Mouse (Mus musculus): ENCODE measurements around the gene Smg1. TPM values are rescaled to one million over a fixed set of nuclear protein-coding genes. Genes with fewer than 3 reads are reported as not detected.

Smg1 gene
- polyA plus RNA-seq, 1 experiment from 2014 or later, result 20.4 TPM

DNA sequence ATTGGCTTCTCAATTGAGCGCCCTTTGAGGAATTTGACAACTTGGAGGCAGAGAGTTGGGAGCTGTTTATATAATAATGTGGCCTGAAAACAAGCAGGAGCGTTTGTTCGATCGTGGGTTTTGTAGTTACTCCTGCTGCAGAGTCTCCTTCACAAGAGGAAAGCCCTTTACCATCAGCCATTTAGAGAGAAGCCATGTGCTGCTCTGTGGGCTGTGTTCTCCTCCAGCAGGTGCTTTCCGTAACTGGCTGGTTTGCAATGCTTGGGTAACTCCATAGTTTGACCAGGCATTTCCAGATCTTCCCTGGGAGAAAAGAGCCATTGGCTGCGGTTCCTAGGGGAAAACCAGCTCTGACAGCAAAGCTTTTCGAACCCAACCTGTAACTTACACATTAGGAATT, 30.7 kb upstream of the Smg1 start:
- Histone ChIP-seq H3K27me3 (ENCODE audit: control insufficient read depth, insufficient read depth, low read length) (no peaks in the 10 kb centered on the region), H3K36me3 (ENCODE audit: control insufficient read depth, insufficient read depth, low read length) (no peaks in the 10 kb centered on the region), H3K4me1 (ENCODE audit: control insufficient read depth, insufficient read depth, low read length) (no peaks in the 10 kb centered on the region), H3K9ac (ENCODE audit: low read length) (no peak overlapping the region), H3K9me3 (ENCODE audit: control insufficient read depth, low read length) (no peaks in the 10 kb centered on the region), H3K27ac (replicated peaks; ENCODE audit: low read depth, low read length) (no peak overlapping the region), H3K4me3 (ENCODE audit: low read depth, low read length) (no peak overlapping the region), H3K4me2 (ENCODE audit: low read depth, severe bottlenecking) (no peak overlapping the region)
- no peak for DNase-seq (ENCODE audit: low spot score)
- ATAC-seq (ENCODE audit: insufficient number of reproducible peaks, low FRiP score, low TSS enrichment, low read depth), result no peak
- 92% methylated on average over 7 of the region's 7 CpGs for WGBS

DNA sequence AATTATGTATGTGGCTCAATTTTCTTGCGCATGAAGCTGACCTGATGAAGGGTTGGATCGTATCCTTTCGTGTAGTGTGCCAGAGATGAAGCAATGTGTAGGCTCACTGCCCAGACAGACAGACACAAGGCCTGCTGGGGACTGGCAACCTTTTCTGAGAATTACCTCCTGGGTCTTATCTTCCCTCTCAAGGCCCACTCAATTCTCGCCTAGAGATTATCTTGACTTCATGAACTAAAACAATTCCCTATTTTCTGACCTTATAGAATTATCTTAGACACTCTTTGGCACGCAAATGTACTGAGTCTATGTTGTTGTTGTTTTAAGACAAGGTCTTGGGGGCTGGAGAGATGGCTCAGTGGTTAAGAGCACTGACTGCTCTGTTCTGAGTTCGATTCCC, 22.6 kb upstream of the Smg1 start:
- H3K4me3 ChIP-seq (ENCODE audit: low read depth, low read length), result no peak overlapping the region
- no peak overlapping the region for H3K27ac ChIP-seq (replicated peaks; ENCODE audit: low read depth, low read length)
- no peaks in the 10 kb centered on the region for H3K4me1 ChIP-seq (ENCODE audit: control insufficient read depth, insufficient read depth, low read length)
- ATAC-seq (ENCODE audit: insufficient number of reproducible peaks, low FRiP score, low TSS enrichment, low read depth) (no peak), DNase-seq (ENCODE audit: low spot score) (no peak)
- WGBS, result 94% methylated on average over 6 of the region's 6 CpGs
- H3K27me3 ChIP-seq (ENCODE audit: control insufficient read depth, insufficient read depth, low read length), result no peaks in the 10 kb centered on the region
- no peak overlapping the region for H3K4me2 ChIP-seq (ENCODE audit: low read depth, severe bottlenecking)
- H3K9ac ChIP-seq (ENCODE audit: low read length), result no peak overlapping the region
- no peaks in the 10 kb centered on the region for H3K9me3 ChIP-seq (ENCODE audit: control insufficient read depth, low read length)
- H3K36me3 ChIP-seq (ENCODE audit: control insufficient read depth, insufficient read depth, low read length), result no peaks in the 10 kb centered on the region

DNA sequence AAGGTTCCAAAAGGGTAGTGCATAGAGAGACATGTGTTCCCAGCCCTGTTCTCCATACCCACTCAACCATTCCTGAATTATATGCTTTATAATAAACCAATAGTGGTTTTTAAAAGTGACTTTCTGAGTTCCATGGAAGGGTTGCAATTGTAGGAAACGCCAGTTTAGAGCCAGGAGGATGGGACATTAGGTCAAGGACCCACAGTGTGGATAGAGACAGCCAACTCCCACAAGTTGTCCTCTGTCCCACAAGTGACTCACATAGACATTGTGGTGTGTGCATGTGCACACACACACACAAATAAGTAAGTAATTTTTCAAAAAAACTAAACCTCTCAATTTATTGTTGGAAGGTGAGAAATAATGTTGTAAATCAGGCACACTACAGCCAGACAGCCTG, 20.1 kb upstream of the Smg1 start:
- no peaks in the 10 kb centered on the region for H3K4me1 ChIP-seq (ENCODE audit: control insufficient read depth, insufficient read depth, low read length)
- WGBS, result 67% methylated on average over 1 of the region's 1 CpGs
- no peak overlapping the region for H3K27ac ChIP-seq (replicated peaks; ENCODE audit: low read depth, low read length)
- no peak overlapping the region for H3K4me3 ChIP-seq (ENCODE audit: low read depth, low read length)
- H3K9me3 ChIP-seq (ENCODE audit: control insufficient read depth, low read length), result no peaks in the 10 kb centered on the region
- no peak for DNase-seq (ENCODE audit: low spot score)
- no peak overlapping the region for H3K9ac ChIP-seq (ENCODE audit: low read length)
- no peak overlapping the region for H3K4me2 ChIP-seq (ENCODE audit: low read depth, severe bottlenecking)
- H3K27me3 ChIP-seq (ENCODE audit: control insufficient read depth, insufficient read depth, low read length), result no peaks in the 10 kb centered on the region
- no peak for ATAC-seq (ENCODE audit: insufficient number of reproducible peaks, low FRiP score, low TSS enrichment, low read depth)
- no peaks in the 10 kb centered on the region for H3K36me3 ChIP-seq (ENCODE audit: control insufficient read depth, insufficient read depth, low read length)

- Histone ChIP-seq H3K27ac (replicated peaks; ENCODE audit: low read depth, low read length) (no peak overlapping the region), H3K36me3 (ENCODE audit: control insufficient read depth, insufficient read depth, low read length) (no peaks in the 10 kb centered on the region), H3K4me2 (ENCODE audit: low read depth, severe bottlenecking) (no peak overlapping the region), H3K4me3 (ENCODE audit: low read depth, low read length) (no peak overlapping the region), H3K9me3 (ENCODE audit: control insufficient read depth, low read length) (no peaks in the 10 kb centered on the region), H3K4me1 (ENCODE audit: control insufficient read depth, insufficient read depth, low read length) (no peaks in the 10 kb centered on the region), H3K27me3 (ENCODE audit: control insufficient read depth, insufficient read depth, low read length) (no peaks in the 10 kb centered on the region), H3K9ac (ENCODE audit: low read length) (no peak overlapping the region)
- no peak for ATAC-seq (ENCODE audit: insufficient number of reproducible peaks, low FRiP score, low TSS enrichment, low read depth)
- 60% methylated on average over 5 of the region's 5 CpGs for WGBS
- DNase-seq (ENCODE audit: low spot score), result no peak
These were observed 18.9 kb upstream of the Smg1 start for GRCm38 (mm10) chr7:118262409-118262808.

GRCm38 (mm10) chr7:118259676-118260305, 16.3 kb upstream of the Smg1 start:
- no peaks in the 10 kb centered on the region for H3K36me3 ChIP-seq (ENCODE audit: control insufficient read depth, insufficient read depth, low read length)
- no peaks in the 10 kb centered on the region for H3K4me1 ChIP-seq (ENCODE audit: control insufficient read depth, insufficient read depth, low read length)
- no peak for DNase-seq (ENCODE audit: low spot score)
- no peak for ATAC-seq (ENCODE audit: insufficient number of reproducible peaks, low FRiP score, low TSS enrichment, low read depth)
- H3K4me2 ChIP-seq (ENCODE audit: low read depth, severe bottlenecking), result no peak overlapping the region
- no peaks in the 10 kb centered on the region for H3K27me3 ChIP-seq (ENCODE audit: control insufficient read depth, insufficient read depth, low read length)
- WGBS, result 88% methylated on average over 7 of the region's 7 CpGs
- H3K4me3 ChIP-seq (ENCODE audit: low read depth, low read length), result no peak overlapping the region
- no peak overlapping the region for H3K9ac ChIP-seq (ENCODE audit: low read length)
- no peak overlapping the region for H3K27ac ChIP-seq (replicated peaks; ENCODE audit: low read depth, low read length)
- no peaks in the 10 kb centered on the region for H3K9me3 ChIP-seq (ENCODE audit: control insufficient read depth, low read length)

DNA sequence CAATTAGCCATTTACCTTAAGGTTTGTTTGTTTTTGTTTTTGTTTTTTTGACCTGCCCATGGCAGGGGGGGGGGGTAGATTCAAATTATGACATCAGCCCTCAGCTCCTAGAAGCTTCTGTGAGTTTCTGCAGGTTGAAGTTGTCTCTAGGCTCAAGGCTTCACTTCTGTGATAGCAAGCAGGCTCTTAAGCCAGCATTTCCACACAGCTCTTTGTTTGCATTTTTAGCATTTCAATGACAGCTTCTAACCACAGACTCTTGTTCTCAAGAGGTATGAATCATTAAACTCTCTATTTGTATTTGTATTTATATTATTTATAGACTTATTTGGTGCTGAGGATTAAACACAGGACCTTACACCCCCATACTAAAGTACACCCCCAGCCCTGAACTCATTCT, 15.0 kb upstream of the Smg1 start:
- no peaks in the 10 kb centered on the region for H3K9me3 ChIP-seq (ENCODE audit: control insufficient read depth, low read length)
- H3K27me3 ChIP-seq (ENCODE audit: control insufficient read depth, insufficient read depth, low read length), result no peaks in the 10 kb centered on the region
- H3K27ac ChIP-seq (replicated peaks; ENCODE audit: low read depth, low read length), result no peak overlapping the region
- no peaks in the 10 kb centered on the region for H3K4me1 ChIP-seq (ENCODE audit: control insufficient read depth, insufficient read depth, low read length)
- ATAC-seq (ENCODE audit: insufficient number of reproducible peaks, low FRiP score, low TSS enrichment, low read depth) (no peak), DNase-seq (ENCODE audit: low spot score) (no peak)
- no peaks in the 10 kb centered on the region for H3K36me3 ChIP-seq (ENCODE audit: control insufficient read depth, insufficient read depth, low read length)
- no peak overlapping the region for H3K4me2 ChIP-seq (ENCODE audit: low read depth, severe bottlenecking)
- no peak overlapping the region for H3K4me3 ChIP-seq (ENCODE audit: low read depth, low read length)
- H3K9ac ChIP-seq (ENCODE audit: low read length), result no peak overlapping the region

DNA sequence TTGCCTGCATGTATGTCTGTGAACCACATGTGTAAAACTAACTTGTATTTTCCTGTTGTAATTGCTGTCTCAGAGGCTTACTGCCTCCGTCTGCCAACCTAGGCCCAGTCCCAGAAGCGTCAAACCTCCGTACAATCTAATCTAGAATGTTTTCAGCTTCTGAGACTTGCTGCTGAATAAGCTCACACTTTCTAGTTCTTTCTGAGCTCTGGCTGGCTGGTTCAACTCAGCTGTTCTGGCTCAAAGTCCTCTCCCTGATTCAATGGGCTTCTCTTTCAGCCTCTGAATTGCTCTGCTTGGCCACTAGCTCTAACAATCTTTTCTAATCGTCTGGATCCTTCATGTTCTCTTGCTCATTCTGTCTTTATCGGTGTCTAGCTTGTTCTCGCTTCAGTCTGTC, 13.3 kb upstream of the Smg1 start:
- Histone ChIP-seq H3K4me2 (ENCODE audit: low read depth, severe bottlenecking) (no peak overlapping the region), H3K9me3 (ENCODE audit: control insufficient read depth, low read length) (no peaks in the 10 kb centered on the region), H3K36me3 (ENCODE audit: control insufficient read depth, insufficient read depth, low read length) (no peaks in the 10 kb centered on the region), H3K4me3 (ENCODE audit: low read depth, low read length) (no peak overlapping the region), H3K4me1 (ENCODE audit: control insufficient read depth, insufficient read depth, low read length) (no peaks in the 10 kb centered on the region), H3K27ac (replicated peaks; ENCODE audit: low read depth, low read length) (no peak overlapping the region), H3K27me3 (ENCODE audit: control insufficient read depth, insufficient read depth, low read length) (no peaks in the 10 kb centered on the region), H3K9ac (ENCODE audit: low read length) (no peak overlapping the region)
- DNase-seq (ENCODE audit: low spot score) (no peak), ATAC-seq (ENCODE audit: insufficient number of reproducible peaks, low FRiP score, low TSS enrichment, low read depth) (no peak)
- WGBS, result 88% methylated on average over 6 of the region's 6 CpGs

- DNase-seq (ENCODE audit: low spot score) (no peak), ATAC-seq (ENCODE audit: insufficient number of reproducible peaks, low FRiP score, low TSS enrichment, low read depth) (no peak)
- H3K4me1 ChIP-seq (ENCODE audit: control insufficient read depth, insufficient read depth, low read length), result no peaks in the 10 kb centered on the region
- H3K36me3 ChIP-seq (ENCODE audit: control insufficient read depth, insufficient read depth, low read length), result no peaks in the 10 kb centered on the region
- no peak overlapping the region for H3K4me3 ChIP-seq (ENCODE audit: low read depth, low read length)
- H3K4me2 ChIP-seq (ENCODE audit: low read depth, severe bottlenecking), result no peak overlapping the region
- H3K9me3 ChIP-seq (ENCODE audit: control insufficient read depth, low read length), result no peaks in the 10 kb centered on the region
- no peak overlapping the region for H3K27ac ChIP-seq (replicated peaks; ENCODE audit: low read depth, low read length)
- 80% methylated on average over 8 of the region's 8 CpGs for WGBS
- no peaks in the 10 kb centered on the region for H3K27me3 ChIP-seq (ENCODE audit: control insufficient read depth, insufficient read depth, low read length)
- H3K9ac ChIP-seq (ENCODE audit: low read length), result no peak overlapping the region
These were observed 11.0 kb upstream of the Smg1 start for GRCm38 (mm10) chr7:118254460-118254859.

- no peaks in the 10 kb centered on the region for H3K4me1 ChIP-seq (ENCODE audit: control insufficient read depth, insufficient read depth, low read length)
- DNase-seq (ENCODE audit: low spot score) (no peak), ATAC-seq (ENCODE audit: insufficient number of reproducible peaks, low FRiP score, low TSS enrichment, low read depth) (no peak)
- H3K4me3 ChIP-seq (ENCODE audit: low read depth, low read length), result no peak overlapping the region
- H3K27me3 ChIP-seq (ENCODE audit: control insufficient read depth, insufficient read depth, low read length), result no peaks in the 10 kb centered on the region
- no peak overlapping the region for H3K9ac ChIP-seq (ENCODE audit: low read length)
- no peaks in the 10 kb centered on the region for H3K36me3 ChIP-seq (ENCODE audit: control insufficient read depth, insufficient read depth, low read length)
- H3K27ac ChIP-seq (replicated peaks; ENCODE audit: low read depth, low read length), result no peak overlapping the region
- 85% methylated on average over 4 of the region's 4 CpGs for whole genome bisulfite sequencing
- no peak overlapping the region for H3K4me2 ChIP-seq (ENCODE audit: low read depth, severe bottlenecking)
- no peaks in the 10 kb centered on the region for H3K9me3 ChIP-seq (ENCODE audit: control insufficient read depth, low read length)
These were observed 10.5 kb upstream of the Smg1 start for GRCm38 (mm10) chr7:118254015-118254414.
